Comparison of ENCODE assay signal across 8 mouse cellular contexts in genomic region chr5:34210279-34210678, GRCm38 (mm10). TPM values are rescaled to one million over a fixed set of nuclear protein-coding genes. Genes with fewer than 3 reads are reported as not detected.
DNase-seq lines count a peak whose midpoint lies in the region; ATAC-seq and TF ChIP-seq lines count a peak whose summit lies in the region.

No protein-coding gene starts in this region.

- H3K4me2 ChIP-seq in kidney, embryonic 15.5 days = no peak overlapping the region
- no peak overlapping the region for H3K4me2 ChIP-seq in liver, embryonic 12.5 days
- H3K4me2 ChIP-seq in neural tube, embryonic 12.5 days (replicated peaks) = no peak overlapping the region
- H3K4me2 ChIP-seq in stomach, postnatal 0 days (replicated peaks; ENCODE audit: low read depth) = no peak overlapping the region

- no peak overlapping the region for H3K27ac ChIP-seq in embryonic facial prominence, embryonic 10.5 days (replicated peaks)
- no peak overlapping the region for H3K27ac ChIP-seq in kidney, embryonic 15.5 days
- no peak overlapping the region for H3K27ac ChIP-seq in liver, embryonic 12.5 days
- H3K27ac ChIP-seq in neural tube, embryonic 12.5 days = no peak overlapping the region
- no peak overlapping the region for H3K27ac ChIP-seq in stomach, postnatal 0 days (replicated peaks)

- TF ChIP-seq CTCF in stomach, postnatal 0 days (IDR thresholded peaks at IDR 0.05; ENCODE audit: low read depth) = peak; percentile 98

- TF ChIP-seq EP300 in stomach, postnatal 0 days (optimal IDR thresholded peaks at IDR 0.05) = no peak

- no peaks in the 10 kb centered on the region for H3K9me3 ChIP-seq in embryonic facial prominence, embryonic 10.5 days
- H3K9me3 ChIP-seq in kidney, embryonic 15.5 days (replicated peaks) = no peaks in the 10 kb centered on the region
- no peaks in the 10 kb centered on the region for H3K9me3 ChIP-seq in liver, embryonic 12.5 days (replicated peaks)
- H3K9me3 ChIP-seq in neural tube, embryonic 12.5 days = no peaks in the 10 kb centered on the region
- no peaks in the 10 kb centered on the region for H3K9me3 ChIP-seq in stomach, postnatal 0 days (ENCODE audit: control insufficient read depth, low read length)

- ATAC-seq in kidney, embryonic 15.5 days (replicated peaks; ENCODE audit: low FRiP score) = peak; percentile 54; the same call in 1 of the 2 replicates
- peak; percentile 49 for ATAC-seq in liver, embryonic 12.5 days
- peak; percentile 58; the same call in 1 of the 2 replicates for ATAC-seq in neural tube, embryonic 12.5 days (ENCODE audit: low FRiP score, low read depth)
- ATAC-seq in stomach, postnatal 0 days (ENCODE audit: low FRiP score, low TSS enrichment) = peak; percentile 94

- no peak overlapping the region for H3K4me3 ChIP-seq in embryonic facial prominence, embryonic 10.5 days
- no peak overlapping the region for H3K4me3 ChIP-seq in kidney, embryonic 15.5 days (replicated peaks)
- H3K4me3 ChIP-seq in liver, embryonic 12.5 days = no peak overlapping the region
- no peak overlapping the region for H3K4me3 ChIP-seq in neural tube, embryonic 12.5 days
- no peak overlapping the region for H3K4me3 ChIP-seq in stomach, postnatal 0 days (ENCODE audit: low read depth, low read length)

- H3K27me3 ChIP-seq in embryonic facial prominence, embryonic 10.5 days (replicated peaks; ENCODE audit: low read depth, poor library complexity, severe bottlenecking) = no peaks in the 10 kb centered on the region
- no peaks in the 10 kb centered on the region for H3K27me3 ChIP-seq in kidney, embryonic 15.5 days
- H3K27me3 ChIP-seq in liver, embryonic 12.5 days (replicated peaks) = no peaks in the 10 kb centered on the region; the same call in 1 of the 2 replicates
- H3K27me3 ChIP-seq in neural tube, embryonic 12.5 days (replicated peaks) = no peaks in the 10 kb centered on the region
- no peaks in the 10 kb centered on the region for H3K27me3 ChIP-seq in stomach, postnatal 0 days (ENCODE audit: control insufficient read depth, insufficient read depth, low read length)

- peaks cover 10% of the 10 kb centered on the region for H3K4me1 ChIP-seq in embryonic facial prominence, embryonic 10.5 days
- no peaks in the 10 kb centered on the region for H3K4me1 ChIP-seq in kidney, embryonic 15.5 days
- no peaks in the 10 kb centered on the region for H3K4me1 ChIP-seq in liver, embryonic 12.5 days
- no peaks in the 10 kb centered on the region for H3K4me1 ChIP-seq in neural tube, embryonic 12.5 days
- H3K4me1 ChIP-seq in stomach, postnatal 0 days (replicated peaks; ENCODE audit: control insufficient read depth, insufficient read depth) = no peaks in the 10 kb centered on the region

- no peak overlapping the region for H3K9ac ChIP-seq in kidney, embryonic 15.5 days
- no peak overlapping the region for H3K9ac ChIP-seq in liver, embryonic 12.5 days
- no peak overlapping the region for H3K9ac ChIP-seq in neural tube, embryonic 12.5 days
- H3K9ac ChIP-seq in stomach, postnatal 0 days (ENCODE audit: low read length) = no peak overlapping the region

- DNase-seq in CD4-positive, CD25-positive, alpha-beta regulatory T cell, adult 2 months (ENCODE audit: low read depth, low spot score) = peak; percentile 92
- DNase-seq in adrenal gland, postnatal 10 days = peak; percentile 87
- peak; percentile 87 for DNase-seq in embryonic facial prominence, embryonic 10.5 days (ENCODE audit: low spot score)
- DNase-seq in heart, adult 8-10 months (ENCODE audit: low spot score) = peak; percentile 80
- DNase-seq in stomach, postnatal 0 days (ENCODE audit: low spot score) = peak; percentile 82

- no peaks in the 10 kb centered on the region for H3K36me3 ChIP-seq in embryonic facial prominence, embryonic 10.5 days (replicated peaks)
- H3K36me3 ChIP-seq in kidney, embryonic 15.5 days = no peaks in the 10 kb centered on the region
- no peaks in the 10 kb centered on the region for H3K36me3 ChIP-seq in liver, embryonic 12.5 days
- H3K36me3 ChIP-seq in neural tube, embryonic 12.5 days = no peaks in the 10 kb centered on the region; the same call in 1 of the 2 replicates
- no peaks in the 10 kb centered on the region for H3K36me3 ChIP-seq in stomach, postnatal 0 days (ENCODE audit: control insufficient read depth, insufficient read depth, low read length)

- WGBS in embryonic facial prominence, embryonic 10.5 days = 4% methylated on average over 1 of the region's 1 CpGs
- WGBS in kidney, embryonic 15.5 days = 7% methylated on average over 1 of the region's 1 CpGs
- WGBS in liver, embryonic 12.5 days (ENCODE audit: insufficient replicate concordance) = 3% methylated on average over 1 of the region's 1 CpGs
- 0% methylated on average over 1 of the region's 1 CpGs for WGBS in neural tube, embryonic 12.5 days
- 7% methylated on average over 1 of the region's 1 CpGs for WGBS in stomach, postnatal 0 days

RNA-seq across cellular contexts. Expression of gene Mxd4, which starts 22.8 kb away (rescaled TPM):
- 100 to 1,000 TPM; 140 to 144 TPM for total RNA-seq in adrenal gland, postnatal 10 days (2021)
- 18.7 and 23.0 TPM in 2 replicates for polyA plus RNA-seq in embryonic facial prominence, embryonic 10.5 days (2016; fragmentation: Nextera tagmentation; extraction: Ambion mirVana)
- 10 to 100 TPM; 51.9 to 65.0 (median 59.6) TPM for total RNA-seq in heart, adult 8-10 months (2022)
- 40.6 and 44.3 TPM in 2 replicates for polyA plus RNA-seq in kidney, embryonic 15.5 days (2015; fragmentation: Nextera tagmentation; extraction: Ambion mirVana)
- 5.4 and 5.5 TPM in 2 replicates for polyA plus RNA-seq in liver, embryonic 12.5 days (2016; fragmentation: Nextera tagmentation; extraction: Ambion mirVana)
- 29.2 and 35.6 TPM in 2 replicates for polyA plus RNA-seq in neural tube, embryonic 12.5 days (2016; fragmentation: Nextera tagmentation; extraction: Ambion mirVana)
- 20.1 and 21.2 TPM in 2 replicates for polyA plus RNA-seq in stomach, postnatal 0 days (2015; fragmentation: Nextera tagmentation; extraction: Ambion mirVana)

RNA-seq across cellular contexts. Expression of gene Haus3, which starts 41.0 kb away (rescaled TPM):
- total RNA-seq in adrenal gland, postnatal 10 days (2021) = 1 to 10 TPM; 9.3 to 9.8 TPM
- polyA plus RNA-seq in embryonic facial prominence, embryonic 10.5 days (2016; fragmentation: Nextera tagmentation; extraction: Ambion mirVana) = 53.0 and 60.0 TPM in 2 replicates
- total RNA-seq in heart, adult 8-10 months (2022) = 1 to 10 TPM; 2.9 to 5.4 (median 3.2) TPM
- polyA plus RNA-seq in kidney, embryonic 15.5 days (2015; fragmentation: Nextera tagmentation; extraction: Ambion mirVana) = 37.8 and 46.1 TPM in 2 replicates
- polyA plus RNA-seq in liver, embryonic 12.5 days (2016; fragmentation: Nextera tagmentation; extraction: Ambion mirVana) = 38.0 and 39.8 TPM in 2 replicates
- polyA plus RNA-seq in neural tube, embryonic 12.5 days (2016; fragmentation: Nextera tagmentation; extraction: Ambion mirVana) = 28.7 and 31.6 TPM in 2 replicates
- 10.8 and 12.3 TPM in 2 replicates for polyA plus RNA-seq in stomach, postnatal 0 days (2015; fragmentation: Nextera tagmentation; extraction: Ambion mirVana)

RNA-seq across cellular contexts. Expression of gene Poln, which starts 41.0 kb away (rescaled TPM):
- 10 to 100 TPM; 37.3 to 40.0 TPM for total RNA-seq in adrenal gland, postnatal 10 days (2021)
- 0.67 and 0.69 TPM in 2 replicates for polyA plus RNA-seq in embryonic facial prominence, embryonic 10.5 days (2016; fragmentation: Nextera tagmentation; extraction: Ambion mirVana)
- total RNA-seq in heart, adult 8-10 months (2022) = 10 to 100 TPM in 2 of 4 experiments, 1 to 10 TPM in 2; 8.6 to 13.7 (median 9.6) TPM
- 0.31 and 0.34 TPM in 2 replicates for polyA plus RNA-seq in kidney, embryonic 15.5 days (2015; fragmentation: Nextera tagmentation; extraction: Ambion mirVana)
- polyA plus RNA-seq in liver, embryonic 12.5 days (2016; fragmentation: Nextera tagmentation; extraction: Ambion mirVana) = 0.48 and 0.56 TPM in 2 replicates
- 0.31 and 0.61 TPM in 2 replicates for polyA plus RNA-seq in neural tube, embryonic 12.5 days (2016; fragmentation: Nextera tagmentation; extraction: Ambion mirVana)
- polyA plus RNA-seq in stomach, postnatal 0 days (2015; fragmentation: Nextera tagmentation; extraction: Ambion mirVana) = 0.07 and 0.19 TPM in 2 replicates
